10 mouse cellular contexts compared by ENCODE assay signal in genomic region chr9:65546413-65546695, GRCm38 (mm10). TPM values are rescaled to one million over a fixed set of nuclear protein-coding genes. Genes with fewer than 3 reads are reported as not detected.
DNase-seq lines count a peak whose midpoint lies in the region; ATAC-seq and TF ChIP-seq lines count a peak whose summit lies in the region.
"Had no signal": no experiment of that assay in that cellular context is flagged by ENCODE, and none has a peak within 500 bp of the region (broad histone marks: within the 10 kb centered on the region; RNA-seq: fewer than 3 reads in every experiment).

No protein-coding gene starts in this region.

- ATAC-seq in kidney, postnatal 0 days (replicated peaks; ENCODE audit: low FRiP score, low read depth), result no peak
- ATAC-seq in embryonic facial prominence, embryonic 13.5 days (ENCODE audit: insufficient number of reproducible peaks, insufficient read depth, low FRiP score, low TSS enrichment, low read depth), result no peak
- peak; percentile 14; the same call in 1 of the 2 replicates for ATAC-seq in megakaryocyte, adult 5-6 weeks (ENCODE audit: poor library complexity, severe bottlenecking)

- no peak overlapping the region for H3K9ac ChIP-seq in kidney, postnatal 0 days (ENCODE audit: low read depth, low read length)
- H3K9ac ChIP-seq in embryonic facial prominence, embryonic 13.5 days, result no peak overlapping the region

- no peak for TF ChIP-seq CTCF in kidney, postnatal 0 days (IDR thresholded peaks at IDR 0.05; ENCODE audit: low read depth)

- no peaks in the 10 kb centered on the region for H3K36me3 ChIP-seq in kidney, postnatal 0 days (ENCODE audit: insufficient read depth, low read length)
- H3K36me3 ChIP-seq in embryonic facial prominence, embryonic 13.5 days, result no peaks in the 10 kb centered on the region

- no peaks in the 10 kb centered on the region for H3K9me3 ChIP-seq in kidney, postnatal 0 days (replicated peaks; ENCODE audit: low read length)
- H3K9me3 ChIP-seq in embryonic facial prominence, embryonic 13.5 days, result no peaks in the 10 kb centered on the region

- 0 out of 2 replicates have a peak overlapping the region, but pooled peaks have one; percentile 10 for H3K27ac ChIP-seq in kidney, postnatal 0 days
- H3K27ac ChIP-seq in embryonic facial prominence, embryonic 13.5 days, result peak overlapping the region; percentile 30; the same call in 1 of the 2 replicates

- H3K4me3 ChIP-seq in kidney, postnatal 0 days (replicated peaks; ENCODE audit: low read depth, low read length), result no peak overlapping the region
- no peak overlapping the region for H3K4me3 ChIP-seq in embryonic facial prominence, embryonic 13.5 days

- no peak for DNase-seq in kidney, postnatal 0 days (ENCODE audit: low spot score)
- DNase-seq in kidney, adult 9 months, result no peak
- DNase-seq in NIH3T3 (ENCODE audit: low read depth), result peak; percentile 47
- no peak for DNase-seq in cerebellum, postnatal 14 days
- no peak for DNase-seq in right cerebral cortex, postnatal 14 days
- DNase-seq: cerebellum, adult 9-11 months; gastrocnemius, postnatal 14 days had no signal

- H3K27me3 ChIP-seq in kidney, postnatal 0 days (ENCODE audit: insufficient read depth, low read length), result no peaks in the 10 kb centered on the region
- H3K27me3 ChIP-seq in embryonic facial prominence, embryonic 13.5 days, result no peaks in the 10 kb centered on the region

- WGBS in kidney, postnatal 0 days, result 50% methylated on average over 4 of the region's 4 CpGs
- 54% methylated on average over 4 of the region's 4 CpGs for WGBS in embryonic facial prominence, embryonic 13.5 days

- no peak overlapping the region; the same call in 1 of the 2 replicates for H3K4me2 ChIP-seq in kidney, postnatal 0 days (ENCODE audit: low read length)
- H3K4me2 ChIP-seq in embryonic facial prominence, embryonic 13.5 days, result no peak overlapping the region

- peaks cover 14% of the 10 kb centered on the region for H3K4me1 ChIP-seq in kidney, postnatal 0 days (replicated peaks; ENCODE audit: insufficient read depth, low read length)
- peaks cover 57% of the 10 kb centered on the region for H3K4me1 ChIP-seq in embryonic facial prominence, embryonic 13.5 days

RNA-seq across cellular contexts. Expression of gene Ankdd1a, which starts 26.4 kb away (rescaled TPM):
- 0.14 TPM in 1 of 2 replicates, not detected in the other for polyA plus RNA-seq in kidney, postnatal 0 days (2015; fragmentation: Nextera tagmentation; extraction: Ambion mirVana)
- not detected in 2 replicates for polyA plus RNA-seq in embryonic facial prominence, embryonic 13.5 days (2015; fragmentation: Nextera tagmentation; extraction: Ambion mirVana)
- total RNA-seq in megakaryocyte, adult 5-6 weeks (2015), result not detected in 2 replicates
- total RNA-seq in megakaryocyte, adult 5-6 weeks (2017), result 0.08 TPM in 1 of 2 replicates, not detected in the other
- total RNA-seq: gastrocnemius, postnatal 14 days had no signal

RNA-seq across cellular contexts. Expression of gene Plekho2, which starts 33.5 kb away (rescaled TPM):
- 13.4 and 14.6 TPM in 2 replicates for polyA plus RNA-seq in kidney, postnatal 0 days (2015; fragmentation: Nextera tagmentation; extraction: Ambion mirVana)
- 12.6 TPM in 2 replicates for polyA plus RNA-seq in embryonic facial prominence, embryonic 13.5 days (2015; fragmentation: Nextera tagmentation; extraction: Ambion mirVana)
- total RNA-seq in megakaryocyte, adult 5-6 weeks (2015), result 59.1 and 68.1 TPM in 2 replicates
- 52.5 and 60.6 TPM in 2 replicates for total RNA-seq in megakaryocyte, adult 5-6 weeks (2017)

RNA-seq across cellular contexts. Expression of gene Pif1, which starts 40.6 kb away (rescaled TPM):
- polyA plus RNA-seq in kidney, postnatal 0 days (2015; fragmentation: Nextera tagmentation; extraction: Ambion mirVana), result 3.5 and 4.8 TPM in 2 replicates
- polyA plus RNA-seq in embryonic facial prominence, embryonic 13.5 days (2015; fragmentation: Nextera tagmentation; extraction: Ambion mirVana), result 15.4 and 18.4 TPM in 2 replicates
- total RNA-seq in megakaryocyte, adult 5-6 weeks (2015), result 12.1 and 12.6 TPM in 2 replicates
- 12.7 and 16.9 TPM in 2 replicates for total RNA-seq in megakaryocyte, adult 5-6 weeks (2017)
- total RNA-seq: monocyte, adult 5-6 weeks had no signal
